ENCODE assay signal across 9 mouse cellular contexts in genomic region chr11:49271334-49271733, GRCm38 (mm10). TPM values are rescaled to one million over a fixed set of nuclear protein-coding genes. Genes with fewer than 3 reads are reported as not detected.
DNase-seq lines count a peak whose midpoint lies in the region; ATAC-seq and TF ChIP-seq lines count a peak whose summit lies in the region.
"Had no signal": no experiment of that assay in that cellular context is flagged by ENCODE, and none has a peak within 500 bp of the region (broad histone marks: within the 10 kb centered on the region; RNA-seq: fewer than 3 reads in every experiment).

No protein-coding gene starts in this region.

- H3K27ac ChIP-seq in thymus, adult 2 months (ENCODE audit: control insufficient read depth, insufficient read depth, low read length), result no peak overlapping the region
- H3K27ac ChIP-seq in embryonic facial prominence, embryonic 11.5 days (replicated peaks; ENCODE audit: low read depth, low read length), result no peak overlapping the region
- H3K27ac ChIP-seq in kidney, embryonic 14.5 days (ENCODE audit: low read depth, low read length), result no peak overlapping the region
- H3K27ac ChIP-seq in midbrain, postnatal 0 days (ENCODE audit: low read depth, low read length), result no peak overlapping the region

- H3K9me3 ChIP-seq in embryonic facial prominence, embryonic 11.5 days (replicated peaks; ENCODE audit: control insufficient read depth, low read length), result no peaks in the 10 kb centered on the region
- H3K9me3 ChIP-seq in kidney, embryonic 14.5 days (ENCODE audit: control insufficient read depth, low read length), result no peaks in the 10 kb centered on the region
- H3K9me3 ChIP-seq in midbrain, postnatal 0 days (ENCODE audit: low read length), result no peaks in the 10 kb centered on the region

- H3K36me3 ChIP-seq in thymus, adult 2 months (ENCODE audit: control insufficient read depth, insufficient read depth, low read length), result no peaks in the 10 kb centered on the region
- H3K36me3 ChIP-seq in embryonic facial prominence, embryonic 11.5 days (replicated peaks; ENCODE audit: control insufficient read depth, insufficient read depth, low read depth, low read length), result no peaks in the 10 kb centered on the region
- no peaks in the 10 kb centered on the region for H3K36me3 ChIP-seq in kidney, embryonic 14.5 days (ENCODE audit: control insufficient read depth, insufficient read depth, low read length)
- H3K36me3 ChIP-seq in midbrain, postnatal 0 days (ENCODE audit: insufficient read depth, low read length), result no peaks in the 10 kb centered on the region

- H3K9ac ChIP-seq in embryonic facial prominence, embryonic 11.5 days (replicated peaks; ENCODE audit: low read length), result no peak overlapping the region
- H3K9ac ChIP-seq in kidney, embryonic 14.5 days (ENCODE audit: low read depth, low read length), result no peak overlapping the region
- no peak overlapping the region for H3K9ac ChIP-seq in midbrain, postnatal 0 days (replicated peaks; ENCODE audit: low read length, poor library complexity, severe bottlenecking)

- 41% methylated on average over 7 of the region's 7 CpGs for WGBS in thymus, adult 2 months
- 31% methylated on average over 7 of the region's 7 CpGs for WGBS in embryonic facial prominence, embryonic 11.5 days
- WGBS in kidney, embryonic 14.5 days, result 33% methylated on average over 7 of the region's 7 CpGs
- 28% methylated on average over 7 of the region's 7 CpGs for WGBS in midbrain, postnatal 0 days

- H3K4me1 ChIP-seq in thymus, adult 2 months (replicated peaks; ENCODE audit: control insufficient read depth, insufficient read depth, low read length), result no peaks in the 10 kb centered on the region
- H3K4me1 ChIP-seq in embryonic facial prominence, embryonic 11.5 days (ENCODE audit: control insufficient read depth, insufficient read depth, low read length), result no peaks in the 10 kb centered on the region
- H3K4me1 ChIP-seq in kidney, embryonic 14.5 days (ENCODE audit: control insufficient read depth, insufficient read depth, low read length), result no peaks in the 10 kb centered on the region
- H3K4me1 ChIP-seq in midbrain, postnatal 0 days (ENCODE audit: insufficient read depth, low read length), result no peaks in the 10 kb centered on the region

- H3K27me3 ChIP-seq in thymus, adult 2 months (ENCODE audit: control insufficient read depth, insufficient read depth, low read length), result no peaks in the 10 kb centered on the region
- H3K27me3 ChIP-seq in embryonic facial prominence, embryonic 11.5 days (ENCODE audit: control insufficient read depth, insufficient read depth, low read length), result no peaks in the 10 kb centered on the region
- no peaks in the 10 kb centered on the region for H3K27me3 ChIP-seq in kidney, embryonic 14.5 days (ENCODE audit: control insufficient read depth, insufficient read depth, low read length)
- no peaks in the 10 kb centered on the region for H3K27me3 ChIP-seq in midbrain, postnatal 0 days (ENCODE audit: insufficient read depth, low read length)

- ATAC-seq in embryonic facial prominence, embryonic 11.5 days (replicated peaks; ENCODE audit: insufficient number of reproducible peaks, low FRiP score, low TSS enrichment, low read depth), result no peak
- peak; percentile 61 for ATAC-seq in kidney, embryonic 14.5 days (ENCODE audit: low FRiP score, low TSS enrichment)
- ATAC-seq in midbrain, postnatal 0 days (ENCODE audit: low FRiP score), result no peak

- H3K4me3 ChIP-seq in thymus, adult 2 months (ENCODE audit: control insufficient read depth, insufficient read depth, low read length), result no peak overlapping the region
- H3K4me3 ChIP-seq in embryonic facial prominence, embryonic 11.5 days (ENCODE audit: low read depth, low read length), result no peak overlapping the region
- H3K4me3 ChIP-seq in kidney, embryonic 14.5 days (ENCODE audit: low read length), result no peak overlapping the region
- H3K4me3 ChIP-seq in midbrain, postnatal 0 days (ENCODE audit: low read depth, low read length), result no peak overlapping the region

- TF ChIP-seq CTCF in thymus, adult 2 months (IDR thresholded peaks at IDR 0.05; ENCODE audit: borderline replicate concordance, control insufficient read depth, extremely low read depth, insufficient read depth, low read length, poor library complexity), result no peak
- TF ChIP-seq CTCF in midbrain, postnatal 0 days (IDR thresholded peaks at IDR 0.05), result peak; percentile 85

- no peak for TF ChIP-seq POLR2A in thymus, adult 2 months (IDR thresholded peaks at IDR 0.05; ENCODE audit: control insufficient read depth, extremely low read depth, insufficient read depth, low read length, poor library complexity)

- H3K4me2 ChIP-seq in embryonic facial prominence, embryonic 11.5 days (ENCODE audit: low read depth, low read length), result no peak overlapping the region
- no peak overlapping the region for H3K4me2 ChIP-seq in kidney, embryonic 14.5 days (replicated peaks; ENCODE audit: low read depth, low read length)
- H3K4me2 ChIP-seq in midbrain, postnatal 0 days (ENCODE audit: low read depth, low read length, poor library complexity, severe bottlenecking), result no peak overlapping the region

- peak; percentile 56 for DNase-seq in gastrocnemius, adult 18-20 months (ENCODE audit: low spot score)
- no peak for DNase-seq in gastrocnemius, postnatal 10 days
- DNase-seq in thymus, adult 2 months, result peak; percentile 58
- no peak for DNase-seq in thymus, adult 18-20 months
- DNase-seq in embryonic facial prominence, embryonic 11.5 days (ENCODE audit: low spot score), result peak; percentile 84
- peak; percentile 72 for DNase-seq in midbrain, postnatal 0 days (ENCODE audit: low spot score)
- DNase-seq in frontal cortex, postnatal 10 days (ENCODE audit: low spot score in 2 of 2), result no peak

RNA-seq across cellular contexts. Expression of gene Olfr1393, which starts 6.8 kb away (rescaled TPM):
- under 1 TPM in 1 of 2 experiments, not detected in 1; 0.09 TPM for total RNA-seq in gastrocnemius, adult 18-20 months (2021)
- under 1 TPM; 0.18 to 0.33 TPM for total RNA-seq in gastrocnemius, postnatal 10 days (2021)
- polyA plus RNA-seq in thymus, adult 2 months (2012; rRNA removed), result 0.40 and 0.41 TPM in 2 replicates
- 0.17 TPM in 1 of 2 replicates, not detected in the other for polyA plus RNA-seq in embryonic facial prominence, embryonic 11.5 days (2014; fragmentation: Nextera tagmentation; extraction: Ambion mirVana)
- not detected in 2 replicates for polyA plus RNA-seq in kidney, embryonic 14.5 days (2014; fragmentation: Nextera tagmentation; extraction: Ambion mirVana)
- 0.19 and 1.4 TPM in 2 replicates for total RNA-seq in midbrain, postnatal 0 days (2014; rRNA removed)
- polyA plus RNA-seq in midbrain, postnatal 0 days (2015; fragmentation: Nextera tagmentation; extraction: Ambion mirVana), result 0.21 TPM in 1 of 2 replicates, not detected in the other

RNA-seq across cellular contexts. Expression of gene Olfr1392, which starts 13.7 kb away (rescaled TPM):
- not detected for total RNA-seq in gastrocnemius, adult 18-20 months (2021)
- not detected for total RNA-seq in gastrocnemius, postnatal 10 days (2021)
- polyA plus RNA-seq in thymus, adult 2 months (2012; rRNA removed), result 0.13 and 0.15 TPM in 2 replicates
- polyA plus RNA-seq in embryonic facial prominence, embryonic 11.5 days (2014; fragmentation: Nextera tagmentation; extraction: Ambion mirVana), result not detected in 2 replicates
- polyA plus RNA-seq in kidney, embryonic 14.5 days (2014; fragmentation: Nextera tagmentation; extraction: Ambion mirVana), result not detected in 2 replicates
- total RNA-seq in midbrain, postnatal 0 days (2014; rRNA removed), result 0.52 and 0.60 TPM in 2 replicates
- polyA plus RNA-seq in midbrain, postnatal 0 days (2015; fragmentation: Nextera tagmentation; extraction: Ambion mirVana), result 0.14 TPM in 1 of 2 replicates, not detected in the other

RNA-seq across cellular contexts. Expression of gene Mgat1, which starts 27.3 kb away (rescaled TPM):
- 10 to 100 TPM; 41.0 to 49.9 TPM for total RNA-seq in gastrocnemius, adult 18-20 months (2021)
- 10 to 100 TPM; 42.7 to 60.3 TPM for total RNA-seq in gastrocnemius, postnatal 10 days (2021)
- 336 and 378 TPM in 2 replicates for polyA plus RNA-seq in thymus, adult 2 months (2012; rRNA removed)
- 26.4 and 32.8 TPM in 2 replicates for polyA plus RNA-seq in embryonic facial prominence, embryonic 11.5 days (2014; fragmentation: Nextera tagmentation; extraction: Ambion mirVana)
- polyA plus RNA-seq in kidney, embryonic 14.5 days (2014; fragmentation: Nextera tagmentation; extraction: Ambion mirVana), result 43.8 and 55.3 TPM in 2 replicates
- 88.1 and 102 TPM in 2 replicates for total RNA-seq in midbrain, postnatal 0 days (2014; rRNA removed)
- 33.9 and 35.4 TPM in 2 replicates for polyA plus RNA-seq in midbrain, postnatal 0 days (2015; fragmentation: Nextera tagmentation; extraction: Ambion mirVana)

RNA-seq across cellular contexts. Expression of gene Olfr10, which starts 33.2 kb away (rescaled TPM):
- not detected for total RNA-seq in gastrocnemius, adult 18-20 months (2021)
- total RNA-seq in gastrocnemius, postnatal 10 days (2021), result not detected
- polyA plus RNA-seq in thymus, adult 2 months (2012; rRNA removed), result not detected in 2 replicates
- polyA plus RNA-seq in embryonic facial prominence, embryonic 11.5 days (2014; fragmentation: Nextera tagmentation; extraction: Ambion mirVana), result not detected in 2 replicates
- not detected in 2 replicates for polyA plus RNA-seq in kidney, embryonic 14.5 days (2014; fragmentation: Nextera tagmentation; extraction: Ambion mirVana)
- total RNA-seq in midbrain, postnatal 0 days (2014; rRNA removed), result 0.09 TPM in 1 of 2 replicates, not detected in the other
- polyA plus RNA-seq in midbrain, postnatal 0 days (2015; fragmentation: Nextera tagmentation; extraction: Ambion mirVana), result not detected in 2 replicates
- polyA plus RNA-seq: large intestine, adult 2 months had no signal

RNA-seq across cellular contexts. Expression of gene Olfr1391, which starts 51.2 kb away (rescaled TPM):
- not detected for total RNA-seq in gastrocnemius, adult 18-20 months (2021)
- not detected for total RNA-seq in gastrocnemius, postnatal 10 days (2021)
- not detected in 2 replicates for polyA plus RNA-seq in thymus, adult 2 months (2012; rRNA removed)
- not detected in 2 replicates for polyA plus RNA-seq in embryonic facial prominence, embryonic 11.5 days (2014; fragmentation: Nextera tagmentation; extraction: Ambion mirVana)
- polyA plus RNA-seq in kidney, embryonic 14.5 days (2014; fragmentation: Nextera tagmentation; extraction: Ambion mirVana), result not detected in 2 replicates
- not detected in 2 replicates for total RNA-seq in midbrain, postnatal 0 days (2014; rRNA removed)
- polyA plus RNA-seq in midbrain, postnatal 0 days (2015; fragmentation: Nextera tagmentation; extraction: Ambion mirVana), result not detected in 2 replicates
- polyA plus RNA-seq: large intestine, adult 2 months had no signal

Comparison
In these comparisons a context has a peak if more than half of its experiments do, and no peak if none do; other contexts are left out.
1. DNase-seq: peak in gastrocnemius, adult 18-20 months (single experiment), thymus, adult 2 months (single experiment), embryonic facial prominence, embryonic 11.5 days (single experiment) and midbrain, postnatal 0 days (single experiment); none in gastrocnemius, postnatal 10 days (single experiment), thymus, adult 18-20 months (0 of 2) and frontal cortex, postnatal 10 days (0 of 2).